Mouse (Mus musculus) lung, postnatal 4 days (tissue): Measurements from ENCODE around the gene Arid5b.

Experiments
- DNase-seq, 2 experiments: peaks; one replicate each; pipeline ENCODE4 v3.0.0; 2021

Gene Arid5b

GRCm38 (mm10) chr10:68278632-68279361, at the start of gene Arid5b:
TSS of gene Arid5b (minus strand) at chr10:68278740.
- peak; percentile 40 to 72 for DNase-seq

- no peak for DNase-seq
These were observed 46.8 kb upstream of the Arid5b start for GRCm38 (mm10) chr10:68325378-68325777.

GRCm38 (mm10) chr10:68324061-68324460, 45.5 kb upstream of the Arid5b start:
- no peak for DNase-seq

GRCm38 (mm10) chr10:68323167-68323566, 44.6 kb upstream of the Arid5b start:
- no peak for DNase-seq

GRCm38 (mm10) chr10:68320986-68321385, 42.4 kb upstream of the Arid5b start:
- DNase-seq = no peak

GRCm38 (mm10) chr10:68320496-68320895, 42.0 kb upstream of the Arid5b start:
- DNase-seq = no peak

- no peak for DNase-seq
These were observed 40.9 kb upstream of the Arid5b start for GRCm38 (mm10) chr10:68319438-68319837.

- peak; percentile 5 to 26 for DNase-seq
These were observed 40.0 kb upstream of the Arid5b start for GRCm38 (mm10) chr10:68318438-68318979.

- peak in 1 of 2 experiments; percentile 9 for DNase-seq
These were observed 34.2 kb upstream of the Arid5b start for GRCm38 (mm10) chr10:68312734-68313133.

- DNase-seq = no peak
These were observed 22.5 kb upstream of the Arid5b start for GRCm38 (mm10) chr10:68301013-68301412.

GRCm38 (mm10) chr10:68289465-68289864, 10.9 kb upstream of the Arid5b start:
- no peak for DNase-seq

- DNase-seq = peak; percentile 86 to 88
These were observed 4.2 kb upstream of the Arid5b start for GRCm38 (mm10) chr10:68282466-68283391.

GRCm38 (mm10) chr10:68281775-68282106, 3.2 kb upstream of the Arid5b start:
- no peak for DNase-seq

GRCm38 (mm10) chr10:68281076-68281774, 2.7 kb upstream of the Arid5b start:
- no peak for DNase-seq

- peak; percentile 78 to 81 for DNase-seq
These were observed 1.3 kb upstream of the Arid5b start for GRCm38 (mm10) chr10:68279516-68280501.

GRCm38 (mm10) chr10:68277671-68278151, 829 bp downstream of the Arid5b start:
- peak; percentile 37 to 62 for DNase-seq

- peak; percentile 68 to 71 for DNase-seq
These were observed 1.5 kb downstream of the Arid5b start for GRCm38 (mm10) chr10:68276976-68277441.

GRCm38 (mm10) chr10:68276350-68276975, 2.1 kb downstream of the Arid5b start:
- peak; percentile 78 to 81 for DNase-seq

- DNase-seq = peak; percentile 31 to 35
These were observed 3.4 kb downstream of the Arid5b start for GRCm38 (mm10) chr10:68274900-68275760.

- no peak for DNase-seq
These were observed 8.8 kb downstream of the Arid5b start for GRCm38 (mm10) chr10:68269789-68270188.
